Mouse (Mus musculus): ENCODE measurements around the gene Shkbp1. TPM values are rescaled to one million over a fixed set of nuclear protein-coding genes. Genes with fewer than 3 reads are reported as not detected.

The Shkbp1 gene
- polyA plus RNA-seq, 1 experiment from 2014 or later: 53.5 TPM

DNA sequence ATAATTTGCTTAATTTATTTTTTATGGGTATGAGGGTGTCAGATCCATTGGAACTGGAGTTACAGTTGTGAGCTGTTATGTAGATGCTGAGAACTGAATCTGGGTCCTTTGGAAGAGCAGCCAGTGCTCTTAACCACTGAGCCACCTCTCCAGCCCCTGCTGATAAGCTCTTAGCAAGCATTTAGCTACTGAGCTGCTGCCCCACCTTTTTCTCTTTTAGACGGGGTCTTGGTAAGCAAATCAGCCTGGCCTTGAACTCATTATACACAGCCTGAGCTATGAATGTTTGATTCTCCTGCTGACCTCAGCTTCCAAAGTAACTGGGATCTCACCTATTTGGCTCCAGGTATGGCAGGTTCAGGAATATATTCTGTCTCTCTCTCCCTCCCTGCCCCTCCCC, 25.2 kb upstream of the Shkbp1 start:
- H3K4me1 ChIP-seq (ENCODE audit: insufficient read depth): no peaks in the 10 kb centered on the region
- H3K36me3 ChIP-seq (ENCODE audit: insufficient read depth): no peaks in the 10 kb centered on the region
- no peak for TF ChIP-seq CTCF (IDR thresholded peaks at IDR 0.05; ENCODE audit: low read depth)
- WGBS: 15% methylated on average over 1 of the region's 1 CpGs
- DNase-seq: no peak
- peaks cover 13% of the 10 kb centered on the region for H3K27me3 ChIP-seq (ENCODE audit: insufficient read depth, low read length)
- no peak overlapping the region for H3K4me3 ChIP-seq (ENCODE audit: low read depth, low read length)
- H3K9me3 ChIP-seq (ENCODE audit: low read depth, low read length): no peaks in the 10 kb centered on the region
- H3K9ac ChIP-seq: no peak overlapping the region
- ATAC-seq (ENCODE audit: insufficient read depth): no peak
- no peak overlapping the region for H3K27ac ChIP-seq (ENCODE audit: low read depth)
- H3K4me2 ChIP-seq: no peak overlapping the region

DNA sequence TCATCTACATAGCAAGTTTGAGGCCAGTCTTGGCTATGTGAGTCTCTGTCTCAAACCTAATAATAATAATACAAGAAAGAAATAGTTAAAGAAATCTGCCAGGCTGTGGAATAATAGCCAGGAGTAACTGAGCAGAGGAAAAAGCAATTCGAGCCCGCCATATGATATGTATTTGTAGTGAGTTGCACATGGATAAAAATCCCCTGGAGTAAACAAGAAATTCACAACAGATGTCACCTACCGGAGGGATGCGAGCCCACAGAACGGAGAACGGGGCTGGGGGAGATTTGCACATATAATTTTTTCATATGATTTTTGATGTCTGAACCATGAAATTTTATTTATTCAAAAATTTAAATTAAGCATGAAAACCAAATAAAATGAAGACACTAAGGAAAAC, 24.0 kb upstream of the Shkbp1 start:
- no peak for DNase-seq
- H3K9me3 ChIP-seq (ENCODE audit: low read depth, low read length): no peaks in the 10 kb centered on the region
- H3K27me3 ChIP-seq (ENCODE audit: insufficient read depth, low read length): peaks cover 24% of the 10 kb centered on the region
- no peak overlapping the region for H3K27ac ChIP-seq (ENCODE audit: low read depth)
- 88% methylated on average over 6 of the region's 6 CpGs for WGBS
- H3K9ac ChIP-seq: no peak overlapping the region
- no peaks in the 10 kb centered on the region for H3K36me3 ChIP-seq (ENCODE audit: insufficient read depth)
- no peak for ATAC-seq (ENCODE audit: insufficient read depth)
- no peak for TF ChIP-seq CTCF (IDR thresholded peaks at IDR 0.05; ENCODE audit: low read depth)
- no peak overlapping the region for H3K4me2 ChIP-seq
- H3K4me1 ChIP-seq (ENCODE audit: insufficient read depth): no peaks in the 10 kb centered on the region
- no peak overlapping the region for H3K4me3 ChIP-seq (ENCODE audit: low read depth, low read length)

DNA sequence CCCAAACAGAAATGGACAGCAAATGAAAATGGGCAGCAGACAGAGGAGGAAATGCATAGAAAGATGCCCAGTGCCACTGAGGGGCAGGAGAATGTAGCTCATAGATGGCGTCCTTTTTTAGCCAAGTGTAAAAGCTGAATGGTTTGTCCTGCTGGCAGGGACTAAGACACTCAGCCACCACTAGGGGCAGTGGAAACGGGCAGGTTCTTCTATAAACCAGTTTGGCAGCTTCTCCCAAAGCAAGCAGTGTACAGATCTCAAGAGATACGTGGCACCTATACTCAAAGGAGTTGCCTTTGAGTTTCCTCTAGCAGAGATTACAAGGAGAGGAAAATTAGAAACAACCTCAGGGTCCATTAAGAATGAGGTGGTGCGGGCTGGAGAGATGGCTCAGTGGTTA, 22.6 kb upstream of the Shkbp1 start:
- 18% methylated on average over 4 of the region's 4 CpGs for WGBS
- no peaks in the 10 kb centered on the region for H3K4me1 ChIP-seq (ENCODE audit: insufficient read depth)
- no peak overlapping the region for H3K27ac ChIP-seq (ENCODE audit: low read depth)
- no peak overlapping the region for H3K9ac ChIP-seq
- H3K36me3 ChIP-seq (ENCODE audit: insufficient read depth): no peaks in the 10 kb centered on the region
- H3K4me2 ChIP-seq: no peak overlapping the region
- no peaks in the 10 kb centered on the region for H3K9me3 ChIP-seq (ENCODE audit: low read depth, low read length)
- H3K27me3 ChIP-seq (ENCODE audit: insufficient read depth, low read length): peaks cover 37% of the 10 kb centered on the region
- H3K4me3 ChIP-seq (ENCODE audit: low read depth, low read length): no peak overlapping the region
- peak; percentile 79 for DNase-seq
- peak; percentile 54; the same call in 1 of the 2 replicates for ATAC-seq (ENCODE audit: insufficient read depth)
- TF ChIP-seq CTCF (IDR thresholded peaks at IDR 0.05; ENCODE audit: low read depth): peak; percentile 79

DNA sequence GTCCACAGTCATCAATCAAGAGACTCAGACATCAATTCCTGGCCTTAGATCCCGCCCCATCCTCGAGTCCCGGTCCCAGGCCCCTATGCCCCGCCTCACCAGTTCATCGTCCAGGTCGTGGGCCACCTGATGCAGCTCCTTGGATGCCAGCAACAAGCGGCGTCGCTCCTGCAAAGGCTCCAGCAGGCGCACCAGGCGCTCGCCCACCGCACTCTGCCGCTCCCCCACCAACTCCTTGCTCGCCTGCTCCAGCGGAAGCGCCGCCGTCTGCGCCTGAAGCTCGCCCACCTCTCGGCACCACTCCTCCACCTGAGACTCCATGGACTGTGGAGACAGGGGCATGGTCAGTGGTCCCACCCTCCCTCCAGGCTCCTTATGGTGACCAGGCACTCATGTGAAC, 19.5 kb upstream of the Shkbp1 start:
- no peak overlapping the region for H3K4me3 ChIP-seq (ENCODE audit: low read depth, low read length)
- ATAC-seq (ENCODE audit: insufficient read depth) (no peak), DNase-seq (no peak)
- H3K27ac ChIP-seq (ENCODE audit: low read depth): no peak overlapping the region
- H3K9ac ChIP-seq: no peak overlapping the region
- H3K36me3 ChIP-seq (ENCODE audit: insufficient read depth): no peaks in the 10 kb centered on the region
- no peaks in the 10 kb centered on the region for H3K4me1 ChIP-seq (ENCODE audit: insufficient read depth)
- H3K9me3 ChIP-seq (ENCODE audit: low read depth, low read length): peaks cover 1% of the 10 kb centered on the region; the same call in 1 of the 2 replicates
- H3K27me3 ChIP-seq (ENCODE audit: insufficient read depth, low read length): peaks cover 68% of the 10 kb centered on the region
- 0 out of 2 replicates have a peak overlapping the region, but pooled peaks have one; percentile 7 for H3K4me2 ChIP-seq
- TF ChIP-seq CTCF (IDR thresholded peaks at IDR 0.05; ENCODE audit: low read depth): no peak
- 0% methylated on average over 22 of the region's 22 CpGs for WGBS

DNA sequence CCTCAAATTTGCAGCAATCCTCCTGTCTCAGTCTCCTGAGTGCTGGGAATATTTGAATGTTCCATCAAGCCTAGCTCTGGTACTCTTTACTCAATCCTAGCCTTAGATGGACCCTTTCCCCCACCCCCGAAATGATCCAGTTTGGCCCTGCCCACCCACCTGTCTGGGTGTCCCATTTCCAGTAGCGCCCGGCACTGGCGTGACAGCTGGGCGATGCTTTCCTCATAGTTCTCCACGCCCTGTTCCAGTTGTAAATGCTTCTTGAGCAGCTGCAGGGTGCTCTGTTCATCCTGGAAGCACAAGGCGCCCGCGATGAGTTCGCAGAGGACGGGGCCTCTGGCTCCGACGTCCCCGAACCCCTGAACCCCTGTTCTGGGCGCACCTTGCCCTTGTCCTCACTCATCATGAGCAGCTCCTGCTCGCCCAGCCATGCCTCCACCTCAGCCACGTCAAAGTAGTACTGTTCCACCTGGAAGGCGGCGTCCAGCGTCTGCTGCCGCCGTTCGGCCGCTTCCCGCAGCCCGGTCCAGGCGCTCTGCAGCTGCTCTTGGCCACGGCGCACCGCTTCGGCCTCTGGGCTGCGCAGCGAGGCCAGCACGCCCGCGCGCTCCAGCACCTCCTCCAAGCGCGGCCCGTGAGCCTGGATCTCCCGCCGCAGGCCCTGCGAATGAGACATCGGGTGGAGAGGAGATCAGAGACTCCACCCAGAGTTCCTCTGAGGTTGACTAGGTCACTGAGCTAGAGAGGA, 16.1 kb upstream of the Shkbp1 start:
- H3K9ac ChIP-seq: no peak overlapping the region; the same call in 1 of the 2 replicates
- H3K4me1 ChIP-seq (ENCODE audit: insufficient read depth): no peaks in the 10 kb centered on the region
- no peak for ATAC-seq (ENCODE audit: insufficient read depth)
- H3K27me3 ChIP-seq (ENCODE audit: insufficient read depth, low read length): peaks cover 96% of the 10 kb centered on the region
- peak overlapping the region; percentile 12 for H3K4me3 ChIP-seq (ENCODE audit: low read depth, low read length)
- TF ChIP-seq CTCF (IDR thresholded peaks at IDR 0.05; ENCODE audit: low read depth): no peak
- whole genome bisulfite sequencing: 6% methylated on average over 44 of the region's 44 CpGs
- DNase-seq: peak; percentile 29
- no peak overlapping the region for H3K27ac ChIP-seq (ENCODE audit: low read depth)
- peak overlapping the region; percentile 44 for H3K4me2 ChIP-seq
- no peaks in the 10 kb centered on the region for H3K36me3 ChIP-seq (ENCODE audit: insufficient read depth)
- H3K9me3 ChIP-seq (ENCODE audit: low read depth, low read length): peaks cover 7% of the 10 kb centered on the region; the same call in 1 of the 2 replicates

DNA sequence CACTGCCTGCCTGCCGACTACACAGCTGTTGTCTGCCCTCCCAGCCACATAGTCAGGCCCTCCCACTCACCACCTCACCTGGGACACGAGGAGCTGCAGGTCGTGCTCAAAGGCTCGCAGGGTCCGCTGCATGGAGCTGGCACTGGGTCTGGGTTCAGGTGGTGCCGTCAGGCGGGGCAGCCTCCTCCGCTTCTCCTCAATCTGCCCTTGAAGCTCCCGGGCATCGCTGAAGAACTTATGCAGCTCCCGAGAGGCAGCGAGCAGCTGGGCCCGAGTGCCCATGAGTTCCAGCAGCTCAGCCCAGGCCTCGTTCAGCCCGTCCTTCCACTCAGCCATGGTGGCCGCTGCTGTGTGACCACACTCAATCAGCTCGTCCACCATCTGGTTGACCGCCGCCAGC, 13.3 kb upstream of the Shkbp1 start:
- H3K4me3 ChIP-seq (ENCODE audit: low read depth, low read length): no peak overlapping the region
- WGBS: 77% methylated on average over 19 of the region's 19 CpGs

DNA sequence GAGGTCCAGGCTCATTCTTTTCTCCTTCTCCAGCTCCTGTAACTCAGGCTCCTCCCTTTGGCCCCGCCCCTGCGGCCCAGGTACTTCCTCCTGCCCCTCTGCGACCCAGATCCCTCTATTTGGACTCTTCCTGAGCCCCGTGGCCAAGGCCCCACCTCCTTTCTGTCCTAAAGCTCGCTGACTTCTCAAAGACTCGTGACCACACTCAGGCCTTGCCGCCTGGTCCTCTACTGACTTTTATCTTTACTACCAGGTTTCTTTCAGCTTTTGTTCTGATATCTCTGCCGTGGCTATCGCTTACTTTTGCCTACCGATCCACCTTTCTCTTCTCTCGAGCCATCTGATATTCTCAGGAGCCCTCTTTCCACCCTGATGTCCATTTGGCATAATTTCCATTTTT, 12.2 kb upstream of the Shkbp1 start:
- DNase-seq: peak; percentile 21
- no peak; the same call in 1 of the 2 replicates for ATAC-seq (ENCODE audit: insufficient read depth)

More for the DNA sequence above, 13.3 kb upstream of the Shkbp1 start:
- DNase-seq (no peak), ATAC-seq (ENCODE audit: insufficient read depth) (no peak)
- Histone ChIP-seq H3K36me3 (ENCODE audit: insufficient read depth) (no peaks in the 10 kb centered on the region), H3K27me3 (ENCODE audit: insufficient read depth, low read length) (peaks cover 99% of the 10 kb centered on the region), H3K4me1 (ENCODE audit: insufficient read depth) (no peaks in the 10 kb centered on the region), H3K9me3 (ENCODE audit: low read depth, low read length) (peaks cover 7% of the 10 kb centered on the region; the same call in 1 of the 2 replicates), H3K27ac (ENCODE audit: low read depth) (no peak overlapping the region), H3K4me2 (no peak overlapping the region), H3K9ac (no peak overlapping the region)
- TF ChIP-seq CTCF (IDR thresholded peaks at IDR 0.05; ENCODE audit: low read depth): no peak

More for the DNA sequence above, 12.2 kb upstream of the Shkbp1 start:
- H3K36me3 ChIP-seq (ENCODE audit: insufficient read depth): no peaks in the 10 kb centered on the region
- peaks cover 7% of the 10 kb centered on the region; the same call in 1 of the 2 replicates for H3K9me3 ChIP-seq (ENCODE audit: low read depth, low read length)
- no peak overlapping the region for H3K9ac ChIP-seq
- 11% methylated on average over 11 of the region's 11 CpGs for WGBS
- H3K27me3 ChIP-seq (ENCODE audit: insufficient read depth, low read length): peaks cover 98% of the 10 kb centered on the region
- H3K4me3 ChIP-seq (ENCODE audit: low read depth, low read length): peak overlapping the region; percentile 21; the same call in 1 of the 2 replicates
- no peaks in the 10 kb centered on the region for H3K4me1 ChIP-seq (ENCODE audit: insufficient read depth)
- peak overlapping the region; percentile 51 for H3K4me2 ChIP-seq
- no peak for TF ChIP-seq CTCF (IDR thresholded peaks at IDR 0.05; ENCODE audit: low read depth)
- H3K27ac ChIP-seq (ENCODE audit: low read depth): no peak overlapping the region

Measured in lung, embryonic 14.5 days (tissue).